ENCODE assay signal across 8 mouse cellular contexts in the genomic region with DNA sequence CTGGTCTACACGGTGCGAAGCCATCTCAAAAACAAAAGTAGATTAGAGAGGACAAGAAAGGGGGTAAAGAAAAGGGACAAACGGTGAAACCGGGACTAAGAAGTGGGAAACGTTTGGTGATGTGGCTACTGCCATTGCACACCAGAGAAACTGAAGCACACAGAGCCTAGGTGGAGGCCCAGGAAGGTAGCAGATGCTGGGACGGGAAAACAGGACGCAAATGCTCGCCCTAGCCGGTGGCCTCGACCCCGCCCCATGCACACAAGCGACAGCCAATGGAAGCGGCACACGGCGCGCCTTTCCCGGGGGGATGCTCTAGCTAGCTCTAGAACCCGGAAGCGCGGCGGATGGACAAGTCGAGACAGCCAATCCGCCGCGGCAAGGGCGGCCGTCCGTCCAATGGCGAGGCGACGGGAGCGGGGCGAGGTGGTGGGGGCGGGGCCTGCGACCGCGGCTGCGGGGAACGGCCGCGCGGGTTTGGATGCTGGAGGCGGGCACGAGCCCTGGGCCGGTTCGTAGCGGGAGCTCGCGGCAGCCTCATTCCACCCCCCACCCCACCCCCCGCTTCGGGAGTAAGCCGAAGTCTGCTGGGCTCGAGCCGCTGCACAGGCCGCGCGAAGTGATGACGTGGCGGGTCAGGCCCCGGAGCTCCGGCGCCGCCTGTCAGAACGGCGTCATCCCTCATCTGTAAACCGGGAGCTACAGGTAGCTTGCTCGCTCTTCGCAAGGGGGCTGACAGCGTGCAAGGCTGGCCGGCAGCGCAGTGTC. TPM values are rescaled to one million over a fixed set of nuclear protein-coding genes. Genes with fewer than 3 reads are reported as not detected.
DNase-seq lines count a peak whose midpoint lies in the region; ATAC-seq lines count a peak whose summit lies in the region.

TSS of gene Ficd (plus strand) at position 459 of the 768 bp plus-strand sequence.

- peak within 1 kb of the TSS; percentile 51 for H3K4me3 ChIP-seq in hindbrain, embryonic 11.5 days (ENCODE audit: low read depth, low read length)

- peak within 1 kb of the TSS; percentile 83 for H3K4me2 ChIP-seq in hindbrain, embryonic 11.5 days (replicated peaks; ENCODE audit: low read depth, low read length)

- peaks cover 6% of the 10 kb centered on the region; the same call in 1 of the 2 replicates for H3K4me1 ChIP-seq in hindbrain, embryonic 11.5 days (replicated peaks; ENCODE audit: control insufficient read depth, insufficient read depth, low read length)

- peak within 1 kb of the TSS; percentile 93 for H3K27ac ChIP-seq in hindbrain, embryonic 11.5 days (ENCODE audit: low read depth, low read length)

- peak within 1 kb of the TSS; percentile 71 for H3K9ac ChIP-seq in hindbrain, embryonic 11.5 days (ENCODE audit: low read depth, low read length)

- H3K36me3 ChIP-seq in hindbrain, embryonic 11.5 days (ENCODE audit: control insufficient read depth, insufficient read depth, low read length) = 0 out of 2 replicates have a peak, but pooled peaks cover 9% of the 10 kb centered on the region

- H3K9me3 ChIP-seq in hindbrain, embryonic 11.5 days (ENCODE audit: control insufficient read depth, low read length) = no peaks in the 10 kb centered on the region

- peak; percentile 99 for DNase-seq in Muller cell, postnatal 12 days (ENCODE audit: inconsistent ontology term)
- peak; percentile 95 for DNase-seq in cerebellum, adult 9-11 months
- DNase-seq in frontal cortex, adult 2 months (ENCODE audit: extremely low spot score in 1 of 2, low spot score in 1 of 2) = peak; percentile 84 to 92
- DNase-seq in hindbrain, embryonic 11.5 days (ENCODE audit: low spot score) = peak; percentile 99
- peak; percentile 88 to 92 for DNase-seq in layer of hippocampus, postnatal 10 days (ENCODE audit: low spot score in 2 of 2)
- DNase-seq in lung, postnatal 10 days = peak; percentile 96
- peak; percentile 92 for DNase-seq in ovary, postnatal 36 days (ENCODE audit: low spot score)
- peak; percentile 90 for DNase-seq in thymus, postnatal 25 days

- H3K27me3 ChIP-seq in hindbrain, embryonic 11.5 days (ENCODE audit: control insufficient read depth, insufficient read depth, low read length) = no peaks in the 10 kb centered on the region

- under 1% methylated on average over 47 of the region's 71 CpGs for WGBS in hindbrain, embryonic 11.5 days

- peak; percentile 95 for ATAC-seq in hindbrain, embryonic 11.5 days (ENCODE audit: low FRiP score)

RNA-seq across cellular contexts. Expression of gene Ficd, which starts in this region (rescaled TPM):
- 9.4 and 9.5 TPM in 2 replicates for polyA plus RNA-seq in frontal cortex, adult 2 months (2012; rRNA removed)
- 3.3 and 3.8 TPM in 2 replicates for polyA plus RNA-seq in hindbrain, embryonic 11.5 days (2014; fragmentation: Nextera tagmentation; extraction: Ambion mirVana)
- 1 to 10 TPM; 8.2 to 9.4 TPM for total RNA-seq in layer of hippocampus, postnatal 10 days (2021)

Comparison
In these comparisons a context has a peak if more than half of its experiments do, and no peak if none do; other contexts are left out.
1. Peak in every context shown above with its lines: DNase-seq, ATAC-seq, H3K4me3 ChIP-seq and H3K27ac ChIP-seq.